Mouse (Mus musculus): ENCODE measurements around the gene Arpc4. TPM values are rescaled to one million over a fixed set of nuclear protein-coding genes. Genes with fewer than 3 reads are reported as not detected.

The Arpc4 gene
- total RNA-seq, 2 experiments from 2014 or later = 184 to 190 TPM

DNA sequence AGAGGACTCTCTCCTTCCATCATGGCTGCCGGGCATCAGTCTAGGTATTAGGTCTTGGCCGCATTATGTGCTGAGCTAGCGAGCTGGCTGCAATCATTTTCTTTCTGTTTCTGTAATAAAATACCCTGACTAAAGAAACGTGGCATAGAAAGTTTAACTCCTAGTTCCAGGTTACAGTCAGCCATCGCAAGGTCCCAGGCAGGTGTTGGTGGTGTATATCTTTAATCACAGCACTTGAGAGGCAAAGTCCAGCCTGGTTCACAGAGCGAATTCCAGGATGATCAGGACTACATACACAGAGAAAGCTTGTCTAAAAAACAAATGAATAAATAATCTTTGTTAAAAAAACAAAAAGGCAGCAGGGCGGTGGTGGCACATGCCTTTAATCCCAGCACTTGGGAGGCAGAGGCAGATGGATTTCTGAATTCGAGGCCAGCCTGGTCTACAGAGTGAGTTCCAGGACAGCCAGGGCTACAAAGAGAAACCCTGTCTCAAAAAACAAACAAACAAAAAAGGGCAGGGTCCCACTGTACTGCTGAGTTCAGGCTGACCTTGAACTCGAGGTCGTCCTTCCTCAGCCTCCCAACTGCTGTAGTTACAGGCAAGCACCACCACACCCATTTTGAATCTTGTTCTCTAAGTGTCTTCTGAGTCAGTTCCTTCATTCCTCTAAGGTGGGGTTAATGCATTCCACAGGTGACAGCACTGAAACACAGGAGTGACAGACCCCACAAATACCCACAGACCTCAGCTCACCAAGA lies 18.5 kb downstream of the Arpc4 start:
- no peak for DNase-seq (ENCODE audit: low spot score in 2 of 2)

DNA sequence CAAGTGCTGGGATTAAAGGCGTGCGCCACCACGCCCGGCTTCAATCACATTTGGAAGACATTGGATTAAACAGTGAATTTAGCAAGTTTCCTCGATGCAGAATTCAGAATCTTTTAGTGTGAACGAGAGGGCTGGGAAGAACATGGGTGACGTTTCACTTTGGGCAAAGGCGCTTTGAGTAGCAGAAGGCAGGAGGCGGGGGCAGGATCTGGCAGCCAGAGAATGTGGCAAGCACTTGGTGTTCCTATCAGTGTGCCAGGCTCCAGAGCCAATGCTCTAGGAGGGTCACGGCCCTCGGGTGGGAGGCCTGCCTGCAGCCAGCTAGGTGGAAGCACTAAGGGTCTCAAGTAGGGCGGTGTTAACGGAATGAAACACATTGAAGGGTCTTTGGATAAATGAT lies 24.2 kb downstream of the Arpc4 start:
- no peak for DNase-seq (ENCODE audit: low spot score in 2 of 2)

GRCm38 (mm10) chr6:113404649-113405448 lies 26.9 kb downstream of the Arpc4 start:
- DNase-seq (ENCODE audit: low spot score in 2 of 2) = no peak

DNA sequence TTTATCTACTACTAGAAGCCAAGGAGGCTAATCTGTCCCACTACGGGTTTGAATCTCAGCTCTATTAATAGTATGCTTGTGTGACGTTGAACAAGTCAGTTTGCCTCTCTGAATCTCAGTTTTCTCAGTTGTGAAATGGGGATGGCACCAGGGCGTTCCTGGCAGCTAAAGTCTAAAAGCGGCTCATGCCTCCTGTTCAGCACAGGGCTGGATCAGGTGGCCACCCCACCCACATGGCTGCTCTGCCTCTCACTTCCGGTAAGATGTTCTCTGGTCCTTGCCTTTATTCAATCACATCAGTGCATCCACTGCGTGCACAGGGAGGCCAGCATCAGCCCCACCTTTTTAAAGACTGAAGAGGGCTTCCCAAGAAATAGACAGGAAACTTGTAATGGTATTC lies 27.6 kb downstream of the Arpc4 start:
- DNase-seq (ENCODE audit: low spot score in 2 of 2) = no peak

DNA sequence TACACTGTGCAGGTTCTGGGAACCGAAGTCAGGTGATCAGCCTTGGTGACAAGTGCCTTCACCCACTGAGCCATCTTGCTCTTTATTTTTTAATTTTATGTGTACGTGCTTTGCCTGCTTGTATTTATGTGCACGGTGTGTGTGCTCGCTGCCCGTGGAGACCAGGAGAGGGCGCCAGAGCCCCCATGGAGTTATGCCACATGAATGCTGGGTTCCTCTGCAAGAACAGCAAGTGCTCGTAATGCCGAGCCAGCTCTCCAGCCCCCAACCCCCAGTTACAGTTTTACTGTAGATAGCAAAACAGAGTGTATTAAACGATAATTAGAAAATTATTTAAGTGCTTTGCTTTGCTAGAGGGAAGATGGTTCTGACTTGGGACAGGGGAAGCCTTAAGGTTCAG lies 28.8 kb downstream of the Arpc4 start:
- DNase-seq (ENCODE audit: low spot score in 2 of 2) = no peak

DNA sequence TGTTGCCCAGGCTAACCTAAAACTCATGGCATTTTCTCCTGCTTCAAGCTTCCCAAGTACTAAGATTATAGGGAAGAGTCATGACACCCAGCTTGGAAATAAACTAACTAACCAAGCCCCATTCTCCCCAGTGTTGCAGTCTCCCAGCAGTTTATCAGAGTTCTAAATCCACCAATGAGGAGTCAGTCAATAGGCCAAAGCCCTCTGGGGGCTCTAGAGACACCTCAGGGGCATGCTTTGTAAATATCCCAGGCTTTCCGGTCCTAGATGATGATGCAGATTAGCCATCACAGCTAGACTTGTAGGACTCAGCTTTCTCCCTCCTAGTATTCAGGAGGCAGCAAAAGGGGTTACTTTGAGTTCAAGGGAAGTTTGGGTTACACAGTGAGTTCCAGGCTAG lies 32.1 kb downstream of the Arpc4 start:
- DNase-seq (ENCODE audit: low spot score in 2 of 2) = no peak

DNA sequence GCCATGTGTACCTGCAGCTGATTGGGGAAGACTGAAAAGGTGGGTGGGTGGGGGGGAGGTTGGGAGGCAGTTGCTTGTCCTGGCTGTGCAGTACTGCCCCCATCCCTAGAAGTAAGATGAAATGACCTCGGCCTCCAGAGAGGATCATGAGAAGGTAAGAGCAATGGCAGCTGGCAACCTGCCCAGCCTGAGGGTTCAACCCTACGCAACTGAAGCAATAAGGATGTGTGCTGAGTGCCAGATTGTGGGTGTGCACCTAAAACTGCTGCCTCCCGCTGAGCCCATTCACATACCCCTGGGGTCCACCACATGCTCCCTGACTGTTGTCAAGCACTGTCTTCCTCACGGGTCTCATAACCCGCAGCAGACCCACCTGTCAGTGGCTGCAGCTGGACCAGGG lies 38.5 kb downstream of the Arpc4 start:
- DNase-seq (ENCODE audit: low spot score in 2 of 2) = no peak

GRCm38 (mm10) chr6:113418441-113419198 lies 40.7 kb downstream of the Arpc4 start:
- DNase-seq (ENCODE audit: low spot score in 2 of 2) = no peak

DNA sequence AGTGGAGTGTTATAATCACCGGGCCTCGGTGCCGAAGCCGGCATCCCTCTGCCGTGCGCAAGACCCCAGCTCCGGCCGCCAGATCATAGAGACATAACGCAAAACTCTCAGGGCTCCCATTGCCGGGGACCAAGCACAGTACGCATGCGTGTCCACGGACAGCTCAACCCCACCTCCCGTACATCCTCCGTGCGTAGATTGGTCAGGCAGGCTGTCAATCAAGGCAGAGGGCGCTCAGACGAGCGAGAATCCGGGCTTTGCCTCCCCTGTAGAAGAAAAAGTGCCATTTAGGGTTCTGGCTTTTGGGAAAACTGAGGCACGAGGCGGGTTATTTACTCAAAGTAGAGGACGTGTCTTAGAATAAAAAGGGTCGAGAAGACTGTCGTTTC lies 41.3 kb downstream of the Arpc4 start, which contains the start of gene Rpusd3:
Gene Rpusd3 (minus strand): TSS at position 142 of the 389 bp plus-strand sequence.
- peak; percentile 99 for DNase-seq (ENCODE audit: low spot score in 2 of 2)

DNA sequence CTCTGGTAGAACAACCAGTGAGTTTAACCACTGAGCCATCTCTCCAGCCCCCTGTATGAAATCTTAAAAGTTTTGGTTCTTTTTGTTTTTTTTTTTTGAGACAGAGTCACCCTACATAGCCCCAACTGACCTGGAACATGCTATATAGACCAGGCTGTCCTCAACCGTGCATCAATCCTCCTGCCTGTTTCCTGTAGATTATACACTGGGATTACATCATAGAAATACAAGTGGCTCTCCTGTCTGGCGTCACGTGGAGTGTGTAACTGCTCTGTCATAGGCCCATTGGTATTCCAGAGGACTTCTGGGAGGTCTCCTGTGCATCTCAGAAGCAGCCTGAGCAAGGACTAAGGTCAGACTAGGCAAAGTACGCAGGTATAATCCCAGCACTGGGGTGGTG lies 45.1 kb downstream of the Arpc4 start:
- no peak for DNase-seq (ENCODE audit: low spot score in 2 of 2)

- DNase-seq (ENCODE audit: low spot score in 2 of 2) = no peak
These were observed 46.3 kb downstream of the Arpc4 start for GRCm38 (mm10) chr6:113424187-113424586.

GRCm38 (mm10) chr6:113426696-113427095 lies 48.8 kb downstream of the Arpc4 start:
- DNase-seq (ENCODE audit: low spot score in 2 of 2) = no peak

DNA sequence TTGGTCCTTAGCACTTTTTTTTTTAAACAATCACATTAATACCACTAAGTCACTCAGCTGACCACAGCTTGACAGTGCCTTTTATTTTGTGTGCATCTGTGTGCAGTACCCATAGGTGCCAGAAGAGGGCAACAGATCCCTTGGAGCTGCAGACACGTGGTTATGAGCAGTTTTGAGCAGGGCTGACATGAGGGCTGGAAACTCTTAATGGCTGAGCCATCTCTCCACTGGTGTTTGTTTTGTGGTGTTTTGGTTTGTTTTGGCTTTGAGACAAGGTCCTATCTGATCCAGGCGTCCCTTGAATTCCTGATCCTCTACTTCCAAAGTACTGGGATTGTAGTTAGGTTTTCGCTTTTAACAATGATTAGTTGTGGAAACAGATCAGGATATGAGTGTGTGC lies 49.5 kb downstream of the Arpc4 start:
- DNase-seq (ENCODE audit: low spot score in 2 of 2) = no peak

- DNase-seq (ENCODE audit: low spot score in 2 of 2) = no peak
These were observed 50.1 kb downstream of the Arpc4 start for GRCm38 (mm10) chr6:113428006-113428405.

DNA sequence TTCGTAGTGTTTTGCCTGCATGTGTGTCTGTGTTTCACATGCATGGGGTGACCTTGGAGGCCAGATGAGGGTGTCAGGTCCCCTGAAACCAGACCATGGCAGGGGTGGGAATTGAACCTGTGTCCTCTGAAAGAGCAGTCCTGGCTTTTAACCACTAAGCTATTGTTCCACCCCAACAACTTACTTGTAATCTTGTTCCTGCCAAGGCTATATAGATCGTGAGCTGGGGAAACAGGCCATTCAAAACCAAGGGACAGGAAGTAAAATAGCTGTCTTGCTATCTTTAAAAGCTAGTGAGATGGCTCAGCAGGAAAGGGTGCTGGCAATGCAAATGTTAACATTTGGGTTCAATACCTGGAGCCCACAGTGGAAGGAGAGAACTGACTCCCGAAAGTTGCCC lies 52.0 kb downstream of the Arpc4 start:
- DNase-seq (ENCODE audit: low spot score in 2 of 2) = no peak

DNA sequence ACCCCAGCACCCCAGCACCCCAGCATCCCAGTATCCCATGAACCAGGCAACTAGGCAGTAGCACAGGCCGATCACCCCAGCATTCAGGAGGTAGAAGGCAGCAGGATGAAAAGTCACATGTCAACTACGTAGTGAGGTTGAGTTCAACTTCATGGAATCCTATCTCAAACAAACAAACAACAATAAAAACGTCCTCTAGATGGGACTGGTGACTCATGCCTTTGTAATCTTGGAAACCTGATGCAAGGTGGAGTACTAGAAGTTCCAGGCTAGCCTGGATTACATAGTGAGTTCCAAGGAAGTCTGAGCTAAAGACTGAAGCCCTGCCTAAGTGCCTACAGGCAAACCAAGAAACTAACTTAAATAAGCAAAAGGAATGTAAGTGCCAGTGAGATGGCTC lies 52.9 kb downstream of the Arpc4 start:
- DNase-seq (ENCODE audit: low spot score in 2 of 2) = no peak

- no peak for DNase-seq (ENCODE audit: low spot score in 2 of 2)
These were observed 53.9 kb downstream of the Arpc4 start for GRCm38 (mm10) chr6:113431801-113432200.

GRCm38 (mm10) chr6:113433661-113434060 lies 55.7 kb downstream of the Arpc4 start:
- no peak for DNase-seq (ENCODE audit: low spot score in 2 of 2)

- no peak for DNase-seq (ENCODE audit: low spot score in 2 of 2)
These were observed 56.8 kb downstream of the Arpc4 start for GRCm38 (mm10) chr6:113434691-113435090.

DNA sequence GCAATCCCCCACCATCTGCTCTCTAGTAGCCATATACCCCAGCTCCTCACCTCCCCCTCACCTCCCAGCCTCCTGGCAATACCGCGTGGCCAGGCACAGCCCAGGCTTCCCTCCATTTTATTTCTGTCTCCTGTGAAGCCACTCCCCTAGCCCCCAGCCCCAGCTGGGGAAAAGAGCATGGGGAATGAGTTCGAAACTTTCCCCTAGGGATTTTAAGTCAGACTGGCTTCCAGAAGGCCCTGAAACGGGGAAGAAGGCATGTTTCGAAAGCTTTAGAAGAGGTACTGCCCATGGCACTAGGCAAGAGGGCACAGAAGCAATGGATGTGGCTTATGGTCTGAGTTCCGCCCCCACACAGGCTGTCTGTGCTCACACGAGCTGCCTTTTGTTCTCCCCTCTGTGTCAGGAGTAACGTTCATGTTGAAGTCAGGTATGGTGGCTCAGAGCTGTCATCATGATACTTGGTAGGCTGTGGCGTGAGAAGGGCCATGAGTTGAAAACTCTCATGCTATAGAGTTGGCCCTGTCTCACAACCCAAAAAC lies 57.8 kb downstream of the Arpc4 start, which contains the start of gene Cidec:
Gene Cidec (minus strand): TSS at position 97 of the 542 bp plus-strand sequence.
- DNase-seq (ENCODE audit: low spot score in 2 of 2) = no peak

- no peak for DNase-seq (ENCODE audit: low spot score in 2 of 2)
These were observed 59.2 kb downstream of the Arpc4 start for GRCm38 (mm10) chr6:113437135-113437534.

Measured in adrenal gland, adult 18-20 months (tissue).